Mouse (Mus musculus) spleen, adult 2 months (tissue): ENCODE data around the gene Slc50a1. TPM values are rescaled to one million over a fixed set of nuclear protein-coding genes. Genes with fewer than 3 reads are reported as not detected.

Experiments used
- DNase-seq, 2 experiments: peaks; one replicate each; pipeline versions ENCODE4 v3.0.0 to v3.0.0-alpha.2; 2012 to 2021; ENCODE audit warnings: low spot score in 2 of 2, low read depth in 1 of 2
- H3K27ac ChIP-seq: fragments of 200-500 bp; 2 replicates; pipeline ENCODE4 v1.5.1; 2012; ENCODE audit warnings: low read length, inconsistent platforms; ENCODE audit not compliant: insufficient read depth
- H3K27me3 ChIP-seq: fragments of 200-500 bp; 2 replicates; pipeline ENCODE4 v1.6.1; 2012; ENCODE audit warnings: mild to moderate bottlenecking, moderate library complexity, low read length, inconsistent platforms; ENCODE audit not compliant: control insufficient read depth, insufficient read depth
- H3K36me3 ChIP-seq: fragments of 200-500 bp; 2 replicates; pipeline ENCODE4 v1.6.1; 2012; ENCODE audit warnings: mild to moderate bottlenecking, low read length, inconsistent platforms; ENCODE audit not compliant: control insufficient read depth, insufficient read depth
- H3K4me1 ChIP-seq: fragments of 200-500 bp; 2 replicates; pipeline ENCODE4 v1.6.1; 2011; ENCODE audit warnings: inconsistent platforms; ENCODE audit not compliant: control insufficient read depth, insufficient read depth, insufficient read length
- H3K4me3 ChIP-seq: fragments of 200-500 bp; 2 replicates; pipeline ENCODE4 v1.5.1; 2011; ENCODE audit warnings: mild to moderate bottlenecking, inconsistent platforms; ENCODE audit not compliant: insufficient read depth, insufficient read length; ENCODE audit errors: extremely low read depth
- CTCF ChIP-seq: fragments of 200-500 bp; IDR thresholded peaks from 2 replicates; pipeline ENCODE4 v1.5.1; 2011; ENCODE audit warnings: mild to moderate bottlenecking, inconsistent platforms; ENCODE audit not compliant: insufficient read depth, insufficient read length, insufficient replicate concordance; ENCODE audit errors: extremely low read depth
- POLR2A ChIP-seq: fragments of 200-500 bp; IDR thresholded peaks from 2 replicates; pipeline ENCODE4 v1.6.1; 2011; ENCODE audit warnings: low read depth, low read length, inconsistent platforms
- WGBS: fragments of 180-500 bp; shearing (Covaris S2); methylation state at CpG from one replicate; pipeline ENCODE4 v1.1.7; 2018; 5-methylcytosine and 5-hydroxymethylcytosine counted together
- polyA plus RNA-seq: library from polyadenylated mRNA; depleted of rRNA; stranded (reverse); fragments of >200 nt; gene quantifications from 2 replicates; pipeline ENCODE4 v1.2.3, GENCODE M21; 2012

Slc50a1 gene
- polyA plus RNA-seq, 1 experiment, result 207 TPM

DNA sequence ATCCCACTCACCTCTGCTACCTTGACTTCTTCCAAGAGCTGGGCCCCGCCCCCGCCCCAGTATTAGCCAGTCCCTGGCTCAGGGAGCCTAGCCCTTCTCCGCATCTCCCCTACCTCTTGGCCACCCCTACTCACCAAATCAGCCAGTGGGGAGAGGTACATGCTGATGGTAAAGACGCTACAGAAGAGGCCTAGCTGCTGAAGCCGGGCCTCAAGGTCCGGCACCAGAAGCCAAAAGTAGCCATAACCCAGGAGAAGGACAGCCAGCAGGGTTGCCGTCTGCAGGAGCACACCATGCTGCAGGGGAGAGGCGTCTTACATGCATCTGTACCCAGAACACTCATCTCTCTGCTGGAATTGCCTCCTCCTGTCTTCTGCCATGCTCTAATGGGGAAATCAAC lies 1.5 kb downstream of the Slc50a1 start:
- Histone ChIP-seq H3K27ac (no peak overlapping the region), H3K36me3 (no peaks in the 10 kb centered on the region; the same call in 1 of the 2 replicates), H3K4me3 (no peak overlapping the region), H3K27me3 (no peaks in the 10 kb centered on the region), H3K4me1 (peaks cover 8% of the 10 kb centered on the region; the same call in 1 of the 2 replicates)
- WGBS, result 89% methylated on average over 8 of the region's 8 CpGs
- DNase-seq, result no peak
- no peak for TF ChIP-seq POLR2A
- TF ChIP-seq CTCF, result no peak

- H3K27me3 ChIP-seq, result no peaks in the 10 kb centered on the region
- H3K4me3 ChIP-seq, result peak overlapping the region; percentile 93
- TF ChIP-seq POLR2A (peak; percentile 93), CTCF (no peak)
- H3K27ac ChIP-seq, result peak overlapping the region; percentile 74
- H3K36me3 ChIP-seq, result no peaks in the 10 kb centered on the region; the same call in 1 of the 2 replicates
- WGBS, result under 1% methylated on average over 20 of the region's 20 CpGs
- peak; percentile 56 to 75 for DNase-seq
- peaks cover 8% of the 10 kb centered on the region; the same call in 1 of the 2 replicates for H3K4me1 ChIP-seq
These were observed 3.9 kb downstream of the Slc50a1 start for GRCm38 (mm10) chr3:89266439-89266893.

- no peaks in the 10 kb centered on the region for H3K27me3 ChIP-seq
- H3K4me1 ChIP-seq, result no peaks in the 10 kb centered on the region; the same call in 1 of the 2 replicates
- no peaks in the 10 kb centered on the region for H3K36me3 ChIP-seq
- WGBS, result 57% methylated on average over 10 of the region's 10 CpGs
- no peak overlapping the region for H3K27ac ChIP-seq
- H3K4me3 ChIP-seq, result no peak overlapping the region
- TF ChIP-seq POLR2A (no peak), CTCF (no peak)
- DNase-seq, result no peak
These were observed 8.0 kb downstream of the Slc50a1 start for GRCm38 (mm10) chr3:89262417-89262816.

- no peak overlapping the region for H3K4me3 ChIP-seq
- no peak overlapping the region for H3K27ac ChIP-seq
- 84% methylated on average over 3 of the region's 3 CpGs for WGBS
- no peaks in the 10 kb centered on the region for H3K36me3 ChIP-seq
- no peak for DNase-seq
- H3K27me3 ChIP-seq, result no peaks in the 10 kb centered on the region
- H3K4me1 ChIP-seq, result no peaks in the 10 kb centered on the region
- no peak for TF ChIP-seq CTCF
- TF ChIP-seq POLR2A, result no peak
These were observed 10.2 kb downstream of the Slc50a1 start for GRCm38 (mm10) chr3:89260211-89260610.

DNA sequence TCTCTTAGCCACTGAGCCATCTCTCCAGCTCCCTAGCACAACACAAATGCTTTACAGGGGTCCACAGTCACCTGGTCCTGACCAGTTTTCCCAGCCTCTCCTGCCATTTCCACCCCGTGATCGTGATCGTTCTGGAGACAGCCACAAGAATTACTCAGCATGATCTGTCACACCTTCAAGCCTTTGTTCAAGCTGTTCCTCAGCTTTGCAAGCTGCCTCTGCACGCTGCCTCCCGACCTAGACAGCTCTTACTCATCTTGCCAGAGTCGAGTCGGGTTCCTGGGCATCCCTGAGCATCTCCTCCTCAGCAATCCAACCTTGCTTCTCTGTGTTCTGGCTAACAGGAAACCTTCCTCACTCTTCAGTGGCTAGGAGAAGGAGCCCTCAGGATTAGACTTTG lies 11.3 kb downstream of the Slc50a1 start, which contains the start of gene Dpm3:
Gene Dpm3, plus strand, starts transcription at position 283 of the 400 bp plus-strand sequence.
- Histone ChIP-seq H3K4me3 (no peak within 1 kb of the TSS), H3K4me1 (no peaks in the 10 kb centered on the region), H3K27ac (no peak within 1 kb of the TSS), H3K36me3 (no peaks in the 10 kb centered on the region), H3K27me3 (no peaks in the 10 kb centered on the region)
- DNase-seq, result no peak
- 80% methylated on average over 7 of the region's 7 CpGs for WGBS
- no peak for TF ChIP-seq POLR2A
- TF ChIP-seq CTCF, result no peak

DNA sequence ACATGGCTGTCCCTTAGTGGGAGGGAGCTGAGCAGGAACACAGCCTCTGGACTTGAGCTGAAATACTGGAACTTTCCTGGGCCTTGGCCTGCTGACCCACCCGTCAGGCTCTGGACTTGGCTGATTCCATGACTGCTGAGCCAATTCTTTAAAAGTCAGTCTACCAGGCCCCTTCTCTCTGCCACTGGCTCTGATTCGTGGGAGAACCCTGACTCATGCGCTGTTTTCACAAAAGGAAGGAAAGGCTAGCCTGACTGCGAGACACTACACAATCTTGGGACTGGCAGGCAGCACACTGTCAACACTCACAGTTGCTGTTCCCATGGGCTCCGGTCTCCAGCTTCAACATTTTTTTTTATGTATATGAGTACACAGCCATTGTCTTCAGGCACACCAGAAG lies 14.2 kb downstream of the Slc50a1 start:
- H3K36me3 ChIP-seq, result no peaks in the 10 kb centered on the region
- TF ChIP-seq CTCF (no peak), POLR2A (no peak)
- H3K4me1 ChIP-seq, result peaks cover 6% of the 10 kb centered on the region; the same call in 1 of the 2 replicates
- no peak overlapping the region for H3K27ac ChIP-seq
- H3K4me3 ChIP-seq, result no peak overlapping the region
- no peak for DNase-seq
- no peaks in the 10 kb centered on the region for H3K27me3 ChIP-seq
- 72% methylated on average over 5 of the region's 5 CpGs for WGBS

- no peaks in the 10 kb centered on the region for H3K36me3 ChIP-seq
- no peak overlapping the region for H3K4me3 ChIP-seq
- WGBS, result 90% methylated on average over 5 of the region's 5 CpGs
- H3K4me1 ChIP-seq, result peaks cover 14% of the 10 kb centered on the region
- no peaks in the 10 kb centered on the region for H3K27me3 ChIP-seq
- TF ChIP-seq POLR2A, result no peak
- no peak for TF ChIP-seq CTCF
- no peak for DNase-seq
- H3K27ac ChIP-seq, result no peak overlapping the region
These were observed 15.4 kb downstream of the Slc50a1 start for GRCm38 (mm10) chr3:89254994-89255393.
